Mouse (Mus musculus): Measurements from ENCODE around the gene Tspan32. TPM values are rescaled to one million over a fixed set of nuclear protein-coding genes. Genes with fewer than 3 reads are reported as not detected.

Gene Tspan32
- 3.4 and 5.2 TPM in 2 replicates for polyA plus RNA-seq (2015; fragmentation: Nextera tagmentation; extraction: Ambion mirVana)

DNA sequence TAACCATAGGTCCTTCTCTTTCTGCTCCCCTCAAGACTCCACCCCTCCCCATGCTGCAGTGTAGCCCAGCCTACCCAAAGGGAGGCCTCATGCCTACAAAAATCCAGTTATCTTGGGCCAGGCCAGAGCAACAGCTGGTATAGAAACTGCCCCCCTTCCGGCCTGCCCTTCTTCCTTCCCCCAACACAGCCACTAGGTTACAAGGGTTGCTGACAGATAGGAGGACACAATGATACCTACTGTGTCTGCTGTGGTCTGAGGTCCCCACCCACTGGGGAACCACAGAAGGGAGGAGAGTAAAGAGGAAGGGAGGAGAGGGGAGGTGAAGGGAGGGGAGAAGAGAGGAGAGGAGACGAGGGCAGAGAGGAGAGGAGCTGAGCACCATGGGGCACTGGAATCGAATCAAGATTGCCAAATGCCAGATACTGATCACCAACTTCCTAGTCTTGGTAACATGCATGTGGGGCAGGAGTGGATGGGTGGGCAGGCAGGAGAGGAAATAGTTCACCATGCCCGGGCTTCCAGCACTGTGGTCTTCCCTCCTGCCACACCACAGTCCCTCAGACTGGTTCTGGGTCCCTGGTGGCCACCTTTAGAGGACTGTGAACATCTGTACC is at the start of gene Tspan32:
Gene Tspan32 (plus strand): TSS at position 320 of the 617 bp plus-strand sequence.
- WGBS, result 82% methylated on average over 4 of the region's 4 CpGs
- Histone ChIP-seq H3K4me1 (peaks cover 50% of the 10 kb centered on the region), H3K27ac (peak within 1 kb of the TSS; percentile 65; the same call in 1 of the 2 replicates), H3K9ac (peak within 1 kb of the TSS; percentile 19; the same call in 1 of the 2 replicates), H3K4me3 (no peak within 1 kb of the TSS), H3K9me3 (no peaks in the 10 kb centered on the region), H3K4me2 (replicated peaks) (peak within 1 kb of the TSS; percentile 19; the same call in 1 of the 2 replicates), H3K27me3 (no peaks in the 10 kb centered on the region), H3K36me3 (no peaks in the 10 kb centered on the region)
- ATAC-seq (ENCODE audit: low FRiP score, low read depth), result no peak

DNA sequence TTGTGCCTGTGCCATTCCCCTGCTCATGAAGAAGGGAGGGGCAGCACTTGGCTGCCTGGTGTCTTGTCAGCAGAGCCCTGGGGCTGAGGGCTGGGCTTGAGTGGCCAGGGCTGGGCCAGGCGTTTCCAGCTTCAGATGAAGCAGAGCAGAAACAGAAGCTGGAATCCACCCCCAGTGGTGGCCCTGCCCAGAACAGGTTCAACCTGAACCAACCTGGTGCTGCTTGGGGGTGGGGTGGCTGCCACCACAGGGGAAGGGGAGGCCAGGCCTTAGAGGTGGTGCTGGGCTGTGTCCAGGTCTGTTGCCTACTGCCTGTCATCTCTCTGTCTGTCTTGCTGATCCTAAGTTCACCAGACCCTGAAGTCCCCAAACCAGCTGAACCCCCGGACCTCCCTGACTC is 48.8 kb upstream of the Tspan32 start:
- Histone ChIP-seq H3K27ac (no peak overlapping the region), H3K4me1 (0 out of 2 replicates have a peak, but pooled peaks cover 4% of the 10 kb centered on the region), H3K9ac (no peak overlapping the region), H3K4me2 (replicated peaks) (no peak overlapping the region), H3K36me3 (no peaks in the 10 kb centered on the region), H3K9me3 (0 out of 2 replicates have a peak, but pooled peaks cover 6% of the 10 kb centered on the region), H3K27me3 (0 out of 2 replicates have a peak, but pooled peaks cover 3% of the 10 kb centered on the region), H3K4me3 (no peak overlapping the region)
- 62% methylated on average over 2 of the region's 2 CpGs for WGBS
- ATAC-seq (ENCODE audit: low FRiP score, low read depth), result no peak

DNA sequence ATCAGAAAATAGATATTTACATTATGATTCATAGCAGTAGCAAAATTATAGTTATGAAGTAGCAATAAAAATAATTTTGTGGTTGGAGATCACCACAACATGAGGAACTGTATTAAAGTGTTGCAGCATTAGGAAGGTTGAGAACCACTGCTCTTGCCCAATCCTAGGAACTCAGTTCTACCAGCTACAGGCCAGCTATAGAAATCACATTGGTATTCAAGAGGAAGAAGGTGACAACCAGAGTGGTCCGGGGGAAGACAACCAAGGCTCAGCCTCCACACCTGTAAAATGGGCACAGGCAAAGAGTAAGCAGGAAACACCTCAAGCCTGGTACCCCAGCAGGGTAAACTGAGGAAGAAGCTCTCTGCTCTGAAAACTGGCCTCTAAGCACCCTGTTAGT is 46.0 kb upstream of the Tspan32 start:
- no peak overlapping the region for H3K4me3 ChIP-seq
- H3K36me3 ChIP-seq, result no peaks in the 10 kb centered on the region
- no peaks in the 10 kb centered on the region for H3K9me3 ChIP-seq
- WGBS, result 86% methylated on average over 1 of the region's 1 CpGs
- ATAC-seq (ENCODE audit: low FRiP score, low read depth), result no peak
- H3K27me3 ChIP-seq, result peaks cover 7% of the 10 kb centered on the region; the same call in 1 of the 2 replicates
- 0 out of 2 replicates have a peak, but pooled peaks cover 7% of the 10 kb centered on the region for H3K4me1 ChIP-seq
- no peak overlapping the region for H3K9ac ChIP-seq
- H3K27ac ChIP-seq, result no peak overlapping the region
- H3K4me2 ChIP-seq (replicated peaks), result no peak overlapping the region

DNA sequence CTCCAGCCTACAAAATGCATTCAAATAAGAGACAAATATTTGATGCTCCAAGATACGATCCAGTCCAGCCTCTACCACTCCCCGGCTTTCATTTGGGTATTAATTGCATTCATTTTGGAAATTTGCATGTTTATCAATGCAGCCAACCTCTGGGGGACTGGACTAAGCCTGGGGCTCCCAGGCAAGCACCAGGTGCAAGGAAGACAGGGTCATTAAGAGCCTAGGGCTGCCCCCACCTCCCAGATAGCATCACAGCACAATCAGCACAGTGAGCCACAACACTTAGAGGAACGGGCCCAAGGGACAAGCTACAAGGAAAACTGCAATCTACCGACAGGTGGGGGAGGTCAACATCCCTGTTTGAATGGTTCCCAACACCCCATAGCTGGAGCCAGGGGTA is 45.1 kb upstream of the Tspan32 start:
- no peak overlapping the region for H3K27ac ChIP-seq
- H3K4me2 ChIP-seq (replicated peaks), result no peak overlapping the region
- no peak for ATAC-seq (ENCODE audit: low FRiP score, low read depth)
- H3K9ac ChIP-seq, result no peak overlapping the region
- H3K36me3 ChIP-seq, result no peaks in the 10 kb centered on the region
- no peaks in the 10 kb centered on the region for H3K9me3 ChIP-seq
- WGBS, result 69% methylated on average over 4 of the region's 4 CpGs
- 0 out of 2 replicates have a peak, but pooled peaks cover 7% of the 10 kb centered on the region for H3K4me1 ChIP-seq
- H3K27me3 ChIP-seq, result peaks cover 16% of the 10 kb centered on the region
- no peak overlapping the region for H3K4me3 ChIP-seq

DNA sequence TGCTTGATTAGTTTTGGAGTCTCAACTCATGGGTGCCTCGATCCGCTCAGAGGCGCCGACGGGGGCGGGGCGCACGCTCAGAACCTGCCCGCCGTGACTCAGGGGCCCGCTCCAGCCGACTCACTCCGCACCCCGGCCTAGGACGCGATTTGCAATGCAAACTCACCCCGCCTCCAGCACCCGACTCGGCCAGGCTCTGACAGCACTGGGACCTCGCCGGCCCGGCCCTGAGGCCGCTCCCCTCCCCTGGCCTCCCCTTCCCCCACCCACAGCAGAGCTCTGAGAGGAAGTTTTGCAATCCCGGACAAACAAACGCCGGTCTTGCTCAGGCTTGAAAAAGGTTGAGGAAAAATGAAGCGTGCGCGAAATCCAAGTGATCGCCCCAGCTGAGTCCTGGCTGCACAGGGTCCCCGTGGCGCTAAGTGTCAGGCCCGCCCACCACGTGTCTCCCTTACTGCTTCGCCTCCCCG is 37.4 kb upstream of the Tspan32 start:
- H3K4me1 ChIP-seq, result peaks cover 22% of the 10 kb centered on the region
- under 1% methylated on average over 36 of the region's 36 CpGs for WGBS
- no peaks in the 10 kb centered on the region for H3K36me3 ChIP-seq
- ATAC-seq (ENCODE audit: low FRiP score, low read depth), result peak; percentile 42
- H3K27ac ChIP-seq, result no peak overlapping the region
- no peaks in the 10 kb centered on the region for H3K9me3 ChIP-seq
- H3K9ac ChIP-seq, result peak overlapping the region; percentile 62
- peaks cover 87% of the 10 kb centered on the region for H3K27me3 ChIP-seq
- H3K4me2 ChIP-seq (replicated peaks), result peak overlapping the region; percentile 90
- H3K4me3 ChIP-seq, result peak overlapping the region; percentile 51

DNA sequence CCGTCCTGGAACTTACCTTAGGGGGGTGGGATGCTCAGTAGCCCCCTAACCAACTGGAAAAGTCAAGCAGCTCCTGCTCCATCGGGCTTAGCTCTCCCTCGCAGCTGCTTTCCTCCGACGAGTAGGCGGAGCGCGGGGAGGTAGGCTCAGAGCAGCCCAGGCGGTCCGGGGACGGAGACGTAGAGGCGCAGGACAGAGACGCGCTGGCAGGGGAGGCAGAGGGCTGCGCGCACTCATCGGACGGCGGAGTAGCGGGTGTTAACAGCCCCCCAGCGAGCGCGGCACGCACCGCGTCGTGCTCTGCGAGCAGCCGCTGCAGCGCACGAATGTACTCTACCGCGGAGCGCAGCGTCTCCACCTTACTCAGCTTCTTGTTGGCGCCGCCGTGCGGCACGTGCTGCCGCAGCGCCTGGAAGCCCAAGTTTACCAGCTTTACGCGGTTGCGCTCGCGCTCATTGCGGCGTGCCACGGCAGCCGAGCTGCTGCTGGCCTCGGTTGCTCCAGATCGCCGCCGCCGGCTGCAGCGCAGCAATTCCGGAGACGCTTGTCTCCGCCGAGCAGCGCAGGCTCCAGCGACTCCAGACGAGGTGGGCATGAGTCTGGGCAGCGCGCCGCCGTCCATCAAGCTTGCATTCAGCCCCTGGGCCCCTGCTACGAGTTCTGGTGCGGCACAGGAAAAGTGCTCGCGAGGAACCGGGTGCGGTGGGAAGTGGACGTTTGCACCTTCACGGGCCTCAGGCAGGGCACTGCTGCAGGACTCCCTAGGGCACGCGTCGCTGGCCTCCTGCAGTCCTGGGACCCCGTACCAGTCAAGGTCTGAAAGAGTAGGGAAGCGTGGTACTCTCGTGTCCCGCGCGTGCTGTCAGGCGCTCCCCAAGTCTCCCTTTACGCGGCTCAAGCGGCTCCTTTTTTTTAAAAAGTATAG is 36.7 kb upstream of the Tspan32 start:
- under 1% methylated on average over 89 of the region's 90 CpGs for WGBS
- no peak overlapping the region for H3K27ac ChIP-seq
- H3K4me3 ChIP-seq, result peak overlapping the region; percentile 51

DNA sequence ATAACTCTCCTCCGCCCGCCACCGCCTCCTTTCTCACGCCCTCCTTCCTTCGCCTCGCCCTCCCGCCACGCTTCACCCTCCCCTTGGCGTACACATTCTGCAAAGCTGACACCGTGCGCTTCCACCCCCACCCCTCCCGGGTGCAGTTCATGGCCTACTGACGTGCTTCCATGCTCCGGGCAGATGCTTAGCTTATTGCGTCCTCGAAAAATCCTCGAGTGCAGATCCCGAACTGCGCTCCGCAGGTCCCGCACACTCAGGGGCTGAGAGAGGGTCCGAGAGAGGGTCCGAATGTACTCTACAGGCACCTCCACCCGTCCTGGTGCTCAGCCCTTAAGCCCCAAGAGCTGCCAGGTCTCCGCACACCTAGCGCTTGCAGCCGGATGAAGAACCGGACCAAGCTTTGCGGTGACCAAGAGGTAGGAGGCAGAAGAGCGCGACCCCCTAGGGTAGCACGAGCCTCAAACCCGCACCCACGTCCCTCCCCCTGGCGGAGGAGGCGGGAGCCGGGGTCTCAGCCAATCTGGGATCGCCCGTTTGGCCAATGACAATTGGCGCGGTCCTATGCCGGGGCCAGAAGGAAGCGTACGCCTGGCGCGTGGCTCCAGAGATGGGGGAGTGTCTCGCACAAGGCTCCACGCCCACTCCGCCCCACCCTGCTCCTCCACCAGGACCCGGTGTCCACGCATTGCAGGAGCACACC is 35.9 kb upstream of the Tspan32 start, which contains the start of gene Ascl2:
Gene Ascl2 (minus strand): TSS at position 456 of the 703 bp plus-strand sequence.
- peak; percentile 57; the same call in 1 of the 2 replicates for ATAC-seq (ENCODE audit: low FRiP score, low read depth)
- peaks cover 86% of the 10 kb centered on the region for H3K27me3 ChIP-seq
- 2% methylated on average over 46 of the region's 51 CpGs for WGBS
- H3K9ac ChIP-seq, result peak within 1 kb of the TSS; percentile 62
- no peaks in the 10 kb centered on the region for H3K36me3 ChIP-seq
- H3K9me3 ChIP-seq, result no peaks in the 10 kb centered on the region
- peaks cover 22% of the 10 kb centered on the region for H3K4me1 ChIP-seq
- H3K4me2 ChIP-seq (replicated peaks), result peak within 1 kb of the TSS; percentile 90
- peak within 1 kb of the TSS; percentile 51 for H3K4me3 ChIP-seq
- H3K27ac ChIP-seq, result no peak within 1 kb of the TSS

More for the DNA sequence above, 36.7 kb upstream of the Tspan32 start:
- Histone ChIP-seq H3K9ac (peak overlapping the region; percentile 62), H3K4me1 (peaks cover 22% of the 10 kb centered on the region), H3K27me3 (peaks cover 89% of the 10 kb centered on the region), H3K36me3 (no peaks in the 10 kb centered on the region), H3K9me3 (no peaks in the 10 kb centered on the region), H3K4me2 (replicated peaks) (peak overlapping the region; percentile 90)
- peak; percentile 75 for ATAC-seq (ENCODE audit: low FRiP score, low read depth)

DNA sequence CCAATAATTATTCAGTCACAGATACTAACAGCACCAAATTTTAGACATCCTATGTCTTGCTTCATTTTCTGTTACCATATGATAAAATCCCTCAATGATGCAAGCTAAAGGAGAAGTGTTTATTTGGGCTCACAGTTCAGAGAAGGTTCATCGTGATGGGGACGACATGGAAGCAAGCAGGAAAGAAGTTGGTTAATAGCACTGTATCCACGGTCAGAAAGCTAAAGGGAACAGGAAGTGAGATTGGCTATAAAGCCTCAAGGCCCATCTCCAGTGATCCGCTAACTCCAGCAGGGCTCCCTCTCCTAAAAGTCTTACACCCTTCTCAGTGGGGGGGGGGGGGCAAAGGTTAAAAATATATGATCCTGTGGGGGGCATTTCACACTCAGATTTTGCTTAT is 22.9 kb upstream of the Tspan32 start:
- H3K27ac ChIP-seq, result no peak overlapping the region
- H3K36me3 ChIP-seq, result no peaks in the 10 kb centered on the region
- H3K9me3 ChIP-seq, result no peaks in the 10 kb centered on the region
- no peaks in the 10 kb centered on the region for H3K4me1 ChIP-seq
- no peaks in the 10 kb centered on the region for H3K27me3 ChIP-seq
- WGBS, result 62% methylated on average over 4 of the region's 4 CpGs
- no peak overlapping the region for H3K9ac ChIP-seq
- no peak overlapping the region for H3K4me2 ChIP-seq (replicated peaks)
- H3K4me3 ChIP-seq, result no peak overlapping the region
- ATAC-seq (ENCODE audit: low FRiP score, low read depth), result no peak

DNA sequence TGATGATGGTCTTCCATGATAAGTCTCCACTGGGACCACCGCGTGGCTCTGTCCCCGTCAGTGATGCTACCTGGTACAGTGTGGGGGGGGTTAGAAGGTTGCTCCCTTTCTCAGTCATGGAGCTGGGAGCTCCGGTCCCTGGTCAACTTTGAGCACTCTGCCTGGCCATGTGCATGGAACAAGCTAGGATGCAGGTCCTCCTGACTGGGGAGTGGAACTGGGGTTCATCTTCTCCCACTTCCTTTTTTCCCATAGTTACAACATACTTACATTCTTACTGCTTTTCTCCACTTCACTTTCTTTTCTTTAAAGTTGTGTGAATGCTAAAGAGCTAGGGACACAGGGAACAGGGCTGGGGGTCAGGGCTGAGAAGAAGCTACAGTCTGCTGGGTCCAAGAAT is 19.7 kb upstream of the Tspan32 start:
- Histone ChIP-seq H3K27ac (no peak overlapping the region), H3K4me3 (no peak overlapping the region), H3K4me2 (replicated peaks) (no peak overlapping the region), H3K9me3 (no peaks in the 10 kb centered on the region), H3K27me3 (no peaks in the 10 kb centered on the region), H3K36me3 (no peaks in the 10 kb centered on the region), H3K4me1 (peaks cover 4% of the 10 kb centered on the region; the same call in 1 of the 2 replicates), H3K9ac (no peak overlapping the region)
- ATAC-seq (ENCODE audit: low FRiP score, low read depth), result no peak
- 91% methylated on average over 4 of the region's 4 CpGs for WGBS

DNA sequence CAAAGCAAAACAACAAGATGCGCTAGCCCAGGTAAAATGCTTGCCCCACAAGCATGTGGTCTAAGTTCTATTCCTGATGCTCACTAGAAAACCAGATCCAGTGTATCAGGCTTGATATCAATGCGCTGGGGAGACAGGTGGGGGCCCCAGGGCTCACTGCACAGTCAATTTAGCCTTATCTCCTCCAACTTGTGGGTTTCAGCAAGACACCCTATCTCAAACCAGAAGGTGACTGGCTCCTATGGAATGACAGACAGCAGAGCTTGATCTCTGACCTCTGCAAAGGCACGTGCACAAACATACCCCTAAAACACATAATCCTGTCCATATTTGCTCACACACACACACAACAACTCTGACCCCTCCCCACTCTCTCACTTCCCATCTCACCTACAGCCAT is 17.1 kb upstream of the Tspan32 start:
- Histone ChIP-seq H3K9me3 (no peaks in the 10 kb centered on the region), H3K4me1 (peaks cover 6% of the 10 kb centered on the region; the same call in 1 of the 2 replicates), H3K36me3 (no peaks in the 10 kb centered on the region), H3K27me3 (no peaks in the 10 kb centered on the region), H3K4me3 (no peak overlapping the region), H3K27ac (no peak overlapping the region), H3K4me2 (replicated peaks) (no peak overlapping the region), H3K9ac (no peak overlapping the region)
- no peak for ATAC-seq (ENCODE audit: low FRiP score, low read depth)
- WGBS, result 73% methylated on average over 3 of the region's 3 CpGs

DNA sequence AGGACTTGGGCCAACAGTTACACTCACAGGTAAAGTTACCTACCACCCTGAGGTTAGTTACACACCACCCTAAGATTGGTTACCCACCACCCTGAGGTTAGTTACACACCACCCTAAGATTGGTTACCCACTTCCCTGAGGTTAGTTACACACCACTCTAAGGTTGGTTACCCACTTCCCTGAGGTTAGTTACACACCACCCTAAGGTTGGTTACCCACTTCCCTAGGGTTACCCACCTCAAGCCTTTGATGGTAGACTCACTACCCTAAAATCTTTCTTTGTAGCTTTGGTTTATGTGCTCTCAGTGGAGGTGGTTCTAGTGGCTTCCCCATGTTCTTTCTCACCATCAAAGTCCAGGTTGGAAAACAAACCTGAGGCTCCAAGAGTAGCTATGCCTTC is 9.8 kb upstream of the Tspan32 start:
- Histone ChIP-seq H3K9ac (no peak overlapping the region), H3K27me3 (no peaks in the 10 kb centered on the region), H3K9me3 (no peaks in the 10 kb centered on the region), H3K4me2 (replicated peaks) (no peak overlapping the region), H3K4me1 (peaks cover 21% of the 10 kb centered on the region; the same call in 1 of the 2 replicates), H3K27ac (no peak overlapping the region), H3K4me3 (no peak overlapping the region), H3K36me3 (no peaks in the 10 kb centered on the region)
- no peak for ATAC-seq (ENCODE audit: low FRiP score, low read depth)
